Mouse (Mus musculus) inflammation-experienced regulatory T-cells (primary cell): ENCODE measurements around the gene Mettl22. TPM values are rescaled to one million over a fixed set of nuclear protein-coding genes. Genes with fewer than 3 reads are reported as not detected.

ENCODE experiments used
- polyA plus RNA-seq, 2 experiments: library from polyadenylated mRNA; unstranded; fragments of 100-300 nt; shearing (Covaris generic); gene quantifications; one replicate each; pipeline ENCODE4 v1.2.1; 2017

Gene Mettl22
- polyA plus RNA-seq, result 10 to 100 TPM; 24.5 to 30.6 TPM

GRCm38 (mm10) chr16:8470603-8471481 lies at the start of gene Mettl22:
Gene Mettl22 (plus strand): TSS chr16:8470788.

DNA sequence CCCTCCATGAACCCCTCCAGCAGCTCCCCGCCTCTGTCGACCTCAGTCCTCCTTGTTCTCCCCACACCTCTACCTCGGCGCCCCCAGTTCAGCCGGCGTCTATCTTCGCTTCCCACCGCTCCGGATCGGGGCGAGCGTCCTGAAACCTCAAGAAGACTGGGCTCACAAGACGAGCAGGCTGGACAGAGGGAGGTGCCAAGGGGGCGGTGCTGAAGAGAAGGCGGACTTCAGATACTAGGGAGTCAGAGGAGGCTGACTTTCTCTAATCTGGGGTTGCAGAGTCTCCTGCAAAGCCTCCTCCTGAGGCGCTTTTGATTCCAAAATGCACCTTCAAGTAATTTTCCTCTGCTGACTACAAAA lies 45.6 kb upstream of the Mettl22 start, which contains the start of gene Tmem114:
Tmem114 (minus strand) TSS at position 166 of the 360 bp plus-strand sequence.

GRCm38 (mm10) chr16:8513236-8513906 lies 42.8 kb downstream of the Mettl22 start, which contains the start of gene Abat:
Gene Abat (plus strand): TSS chr16:8513429.

Other genes with a start within 250 kb of the Mettl22 start
- under 1 TPM; 0.18 to 0.93 TPM for gene Tmem114, start 45.7 kb upstream of the Mettl22 start, polyA plus RNA-seq
- 1 to 10 TPM; 1.0 to 1.6 TPM for gene Abat, start 42.6 kb downstream of the Mettl22 start, polyA plus RNA-seq
- gene Pmm2, start 166.9 kb downstream of the Mettl22 start, polyA plus RNA-seq, result 100 to 1,000 TPM in 1 of 2 experiments, 10 to 100 TPM in 1; 92.4 to 135 TPM
- 10 to 100 TPM; 12.5 to 20.0 TPM for gene Tmem186, start 166.9 kb downstream of the Mettl22 start, polyA plus RNA-seq
- gene Carhsp1, start 201.4 kb downstream of the Mettl22 start, polyA plus RNA-seq, result 10 to 100 TPM; 16.3 to 32.6 TPM
- gene Gm5767, start 210.0 kb downstream of the Mettl22 start, polyA plus RNA-seq, result 1 to 10 TPM in 1 of 2 experiments, under 1 TPM in 1; 0.58 to 1.1 TPM